Mouse (Mus musculus) gastrocnemius, postnatal 10 days (tissue): Measurements from ENCODE around the gene Atp2b1. TPM values are rescaled to one million over a fixed set of nuclear protein-coding genes. Genes with fewer than 3 reads are reported as not detected.
"Not testable (repeated sequence)": the region's sequence is repeated elsewhere in the genome, so short reads cannot be mapped to it uniquely, and the experiment has no call there.

ENCODE experiments used
- DNase-seq: peaks from one replicate; pipeline ENCODE4 v3.0.0; 2021; ENCODE audit warnings: mixed read lengths
- total RNA-seq, 2 experiments: library from RNA; stranded (reverse); gene quantifications; 2 replicates each; pipeline ENCODE4 v1.2.3; 2021

Gene Atp2b1
- total RNA-seq, 2 experiments from 2014 or later: 69.6 to 77.5 TPM

GRCm38 (mm10) chr10:98962092-98962491 is 47.9 kb downstream of the Atp2b1 start:
- DNase-seq: no peak

GRCm38 (mm10) chr10:98966407-98967215 is 52.4 kb downstream of the Atp2b1 start:
- DNase-seq: no peak

- DNase-seq: no peak
These were observed 53.2 kb downstream of the Atp2b1 start for GRCm38 (mm10) chr10:98967240-98967891.

GRCm38 (mm10) chr10:98970917-98971316 is 56.7 kb downstream of the Atp2b1 start:
- DNase-seq: no peak

- DNase-seq: no peak
These were observed 58.2 kb downstream of the Atp2b1 start for GRCm38 (mm10) chr10:98972359-98972758.

DNA sequence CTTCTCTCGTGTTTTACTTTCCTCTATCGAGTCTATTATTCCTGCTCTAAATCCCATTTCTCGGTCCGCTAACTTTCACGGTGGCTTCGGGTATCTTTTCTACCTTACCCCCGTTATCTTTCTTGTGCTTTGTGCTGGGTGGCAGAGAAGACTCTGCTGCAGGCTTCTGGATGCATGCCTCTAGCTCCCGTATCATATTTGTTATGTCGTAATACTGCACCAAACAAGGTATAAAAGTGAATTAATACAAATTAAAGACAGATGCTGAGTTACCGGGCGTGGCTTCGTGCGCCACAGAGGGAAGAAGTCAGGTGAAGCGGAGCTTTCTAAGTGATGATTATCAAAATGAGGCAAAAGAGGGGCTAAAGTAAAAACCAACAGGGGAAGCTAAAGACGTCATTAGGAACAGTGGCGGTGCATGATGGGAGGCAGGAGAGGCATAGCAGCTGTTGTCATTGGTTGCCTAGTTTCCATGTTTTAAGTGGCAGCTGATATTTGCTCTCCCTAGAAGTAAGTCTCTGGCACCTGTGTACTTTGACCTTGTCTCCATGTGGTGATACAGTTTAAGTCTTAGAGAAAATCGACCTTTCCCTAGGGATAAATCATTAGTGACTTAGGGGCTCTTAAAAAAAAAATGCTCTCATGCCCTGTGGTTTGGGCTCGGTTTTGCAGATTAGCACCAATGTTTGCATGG is 58.9 kb downstream of the Atp2b1 start:
- no peak for DNase-seq

DNA sequence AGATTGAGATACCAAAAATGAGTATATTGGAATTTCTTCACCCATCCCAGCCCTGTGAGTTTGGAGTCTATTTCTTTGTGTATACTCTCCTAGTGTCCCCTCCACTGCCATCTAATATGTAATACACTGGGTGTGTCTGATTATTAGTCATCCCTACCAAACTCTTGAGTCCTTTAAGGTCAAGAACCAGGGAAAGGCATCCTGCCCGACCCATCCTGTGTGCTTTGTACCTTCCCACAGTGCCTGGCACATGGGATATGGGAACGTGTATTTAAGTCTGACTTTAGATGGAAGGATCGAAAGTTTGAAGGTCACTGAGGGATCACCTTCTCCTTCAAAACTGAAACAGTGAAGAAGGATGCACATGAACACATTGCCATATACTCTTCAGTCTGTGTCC is 60.4 kb downstream of the Atp2b1 start:
- no peak for DNase-seq

DNA sequence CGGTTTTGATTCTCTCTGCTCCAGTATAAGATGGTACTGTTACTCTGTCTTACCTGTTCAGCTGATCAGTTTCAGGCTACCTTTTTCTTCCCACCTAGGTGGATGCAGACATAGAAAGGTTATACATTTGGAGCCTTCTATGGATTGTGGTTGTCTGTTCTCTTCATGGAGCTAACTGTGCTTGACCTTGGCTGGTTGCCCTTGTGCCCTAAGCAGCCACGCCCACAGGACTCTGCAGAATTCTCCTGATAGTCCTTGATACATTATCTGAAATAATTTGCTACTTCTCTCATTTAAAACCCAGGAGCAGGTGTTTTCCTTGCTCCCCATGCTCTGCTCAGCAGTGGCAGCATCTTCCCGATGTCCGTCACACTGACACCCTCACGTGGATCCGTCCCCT is 61.4 kb downstream of the Atp2b1 start:
- no peak for DNase-seq

- no peak for DNase-seq
These were observed 62.8 kb downstream of the Atp2b1 start for GRCm38 (mm10) chr10:98976877-98977494.

DNA sequence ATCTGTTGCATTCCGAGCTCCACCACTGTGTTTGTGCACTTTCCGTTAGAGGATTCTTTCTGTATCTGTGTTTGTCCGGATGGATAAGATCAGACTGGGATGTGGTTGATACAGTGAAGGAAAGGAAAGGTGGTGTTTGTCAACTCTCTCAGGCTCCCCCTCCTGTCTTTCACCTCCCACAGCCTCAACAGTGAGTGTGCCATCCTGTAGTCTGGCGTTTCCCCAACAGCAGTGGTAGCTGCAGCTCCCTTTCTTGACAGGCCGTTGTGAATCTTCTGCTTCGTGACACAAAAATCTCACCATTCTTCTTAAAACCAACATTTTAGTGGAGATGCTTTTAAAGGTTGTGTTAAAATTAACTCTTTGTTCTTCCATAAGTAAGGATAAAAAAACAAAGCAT is 64.6 kb downstream of the Atp2b1 start:
- DNase-seq: no peak

DNA sequence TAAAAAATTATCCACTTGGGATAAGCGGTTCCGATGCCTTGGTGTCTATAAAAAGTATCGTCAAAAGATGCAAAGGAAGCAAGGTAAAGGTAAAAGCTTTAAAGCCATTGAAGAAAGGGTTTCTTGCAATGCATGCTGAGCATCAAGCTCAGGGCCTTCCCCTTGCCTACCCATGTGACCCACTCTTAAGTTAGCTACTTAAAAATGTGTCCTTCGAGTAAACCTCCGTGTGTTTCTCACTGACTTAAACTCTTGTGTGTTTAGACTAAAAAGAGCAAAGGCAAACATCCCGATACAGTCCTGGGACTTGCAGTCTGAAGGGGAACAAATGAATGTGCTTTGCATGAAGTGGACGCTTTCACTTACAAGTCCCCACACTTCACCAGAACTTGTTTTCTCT is 65.1 kb downstream of the Atp2b1 start:
- no peak for DNase-seq

- no peak for DNase-seq
These were observed 65.7 kb downstream of the Atp2b1 start for GRCm38 (mm10) chr10:98979951-98980350.

- no peak for DNase-seq
These were observed 77.8 kb downstream of the Atp2b1 start for GRCm38 (mm10) chr10:98991964-98992363.

DNA sequence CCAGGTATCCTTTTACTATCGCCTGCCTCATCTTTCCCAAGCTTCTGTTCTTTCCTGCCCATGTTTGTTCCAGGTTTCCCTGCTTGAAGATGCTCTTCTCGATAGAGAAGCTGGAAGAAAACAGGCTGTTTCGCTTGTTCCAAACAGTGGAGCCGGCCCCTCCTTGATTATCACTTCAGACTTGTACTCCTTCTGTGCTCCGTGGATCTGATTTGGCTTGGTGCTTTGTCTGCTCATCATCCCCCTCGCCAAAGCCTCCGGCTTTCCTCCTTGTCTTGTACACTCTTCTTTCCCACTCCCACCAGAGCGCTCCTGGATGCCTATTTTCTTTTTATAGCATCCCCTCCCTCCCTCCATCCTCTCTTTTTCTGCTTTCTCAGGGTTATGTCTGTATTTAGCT is 79.0 kb downstream of the Atp2b1 start:
- DNase-seq: no peak

DNA sequence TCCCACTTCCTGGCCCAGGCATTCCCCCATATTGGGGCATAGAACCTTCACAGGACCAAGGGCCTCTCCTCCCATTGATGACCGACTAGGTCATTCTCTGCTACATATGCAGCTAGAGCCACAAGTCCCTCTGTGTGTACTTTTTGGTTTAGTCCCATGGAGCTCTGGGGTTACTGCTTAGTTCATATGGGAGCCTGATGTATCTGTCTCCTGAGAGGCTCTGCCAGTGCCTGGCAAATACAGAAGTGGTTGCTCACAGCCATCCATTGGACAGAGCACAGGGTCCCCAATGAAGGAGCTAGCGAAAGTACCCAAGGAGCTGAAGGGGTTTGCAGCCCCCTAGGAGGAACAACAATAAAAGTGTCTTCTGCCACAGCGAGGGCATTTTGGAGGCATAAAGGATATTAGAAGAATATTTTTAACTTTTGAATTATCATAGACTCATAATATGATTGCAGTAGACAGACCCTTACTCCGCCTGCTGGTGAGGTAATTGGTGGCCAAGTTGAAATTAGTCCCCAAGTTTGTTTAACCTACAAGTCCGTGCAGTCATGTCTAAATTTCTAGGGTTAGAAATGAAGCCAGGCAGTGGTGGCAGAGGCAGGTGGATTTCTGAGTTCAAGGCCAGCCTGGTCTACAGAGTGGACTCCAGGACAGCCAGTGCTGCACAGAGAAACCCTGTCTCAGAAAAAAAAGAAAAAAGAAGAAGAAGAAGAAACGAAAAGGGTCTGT is 81.0 kb downstream of the Atp2b1 start:
- DNase-seq: not testable (repeated sequence)

- DNase-seq: no peak
These were observed 90.7 kb downstream of the Atp2b1 start for GRCm38 (mm10) chr10:99004866-99005265.

DNA sequence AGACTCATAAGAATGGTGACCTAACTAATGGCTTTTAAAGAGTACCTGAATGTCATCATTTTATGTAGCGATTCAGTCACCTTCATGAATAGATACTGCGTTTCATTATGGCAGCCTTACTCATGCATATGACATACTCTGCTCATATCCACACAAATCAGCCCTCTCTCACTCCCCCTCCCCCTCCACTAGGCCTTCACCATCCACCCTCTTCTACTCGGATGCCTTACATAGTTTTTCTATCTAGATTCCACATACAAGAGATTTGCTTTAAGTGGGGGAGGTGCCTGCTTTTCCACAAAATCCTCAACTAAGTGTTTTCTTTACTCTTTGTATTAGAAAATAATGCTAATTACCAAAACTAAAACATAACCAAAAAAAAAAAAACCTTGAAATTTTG is 96.9 kb downstream of the Atp2b1 start:
- DNase-seq: no peak

- DNase-seq: no peak
These were observed 97.9 kb downstream of the Atp2b1 start for GRCm38 (mm10) chr10:99012086-99012485.

DNA sequence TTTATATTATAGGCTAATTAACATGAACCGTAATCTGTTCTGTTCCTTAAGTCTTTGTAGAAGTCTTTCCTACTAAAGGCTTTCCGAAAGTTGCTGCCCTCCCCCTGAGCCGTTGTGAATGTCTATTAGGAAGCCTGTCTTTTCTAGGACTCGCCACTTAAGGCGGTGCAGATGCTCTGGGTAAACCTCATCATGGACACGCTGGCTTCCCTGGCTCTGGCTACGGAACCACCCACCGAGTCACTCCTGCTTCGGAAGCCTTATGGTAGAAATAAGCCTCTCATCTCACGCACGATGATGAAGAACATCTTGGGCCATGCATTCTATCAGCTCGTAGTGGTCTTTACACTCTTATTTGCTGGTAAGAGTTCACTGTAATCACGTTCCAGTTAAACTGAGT is 100.5 kb downstream of the Atp2b1 start:
- DNase-seq: no peak

DNA sequence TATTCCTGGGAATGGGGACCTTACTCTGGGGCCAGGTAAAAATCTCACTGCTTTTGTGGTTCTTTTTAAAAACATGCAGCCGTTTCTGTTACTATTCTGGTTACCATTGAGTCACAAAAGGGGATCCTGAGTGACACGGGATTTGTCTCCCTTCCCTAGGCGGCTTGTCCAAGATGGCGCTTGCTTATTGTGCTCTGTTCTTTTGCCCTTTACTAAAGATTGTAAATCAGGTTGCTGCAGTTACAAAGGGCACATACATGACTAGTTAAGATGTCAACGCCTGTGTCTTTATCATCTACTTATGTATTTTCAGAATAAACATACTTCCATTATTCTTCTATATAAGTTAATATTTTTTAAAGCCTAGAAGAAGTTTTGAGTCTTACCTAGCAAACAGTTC is 102.8 kb downstream of the Atp2b1 start:
- no peak for DNase-seq

DNA sequence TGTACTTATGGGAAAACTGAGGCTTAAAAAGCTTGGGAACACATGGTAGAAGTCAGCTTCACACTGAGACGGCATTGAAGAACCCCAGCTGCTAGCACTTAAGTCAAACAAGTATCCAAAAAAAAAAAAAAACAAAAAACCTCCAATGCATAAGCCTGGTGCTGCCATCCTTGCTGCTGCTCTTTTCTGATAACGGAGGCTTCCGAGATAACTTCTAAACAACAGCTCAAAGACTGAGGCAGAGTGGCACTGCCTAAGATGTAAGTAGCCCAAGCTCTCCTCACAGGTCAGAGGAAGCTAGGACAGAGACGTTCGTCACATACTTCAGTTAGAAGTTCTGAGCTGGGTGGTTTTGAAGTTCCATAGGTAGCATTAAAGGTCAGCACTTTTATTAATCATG is 113.3 kb downstream of the Atp2b1 start:
- no peak for DNase-seq

GRCm38 (mm10) chr10:99029844-99030243 is 115.6 kb downstream of the Atp2b1 start:
- no peak for DNase-seq
